Mouse (Mus musculus): ENCODE measurements around the gene Wfs1. TPM values are rescaled to one million over a fixed set of nuclear protein-coding genes. Genes with fewer than 3 reads are reported as not detected.

The Wfs1 gene
- polyA plus RNA-seq, 1 experiment from 2014 or later, result 12.1 TPM

DNA sequence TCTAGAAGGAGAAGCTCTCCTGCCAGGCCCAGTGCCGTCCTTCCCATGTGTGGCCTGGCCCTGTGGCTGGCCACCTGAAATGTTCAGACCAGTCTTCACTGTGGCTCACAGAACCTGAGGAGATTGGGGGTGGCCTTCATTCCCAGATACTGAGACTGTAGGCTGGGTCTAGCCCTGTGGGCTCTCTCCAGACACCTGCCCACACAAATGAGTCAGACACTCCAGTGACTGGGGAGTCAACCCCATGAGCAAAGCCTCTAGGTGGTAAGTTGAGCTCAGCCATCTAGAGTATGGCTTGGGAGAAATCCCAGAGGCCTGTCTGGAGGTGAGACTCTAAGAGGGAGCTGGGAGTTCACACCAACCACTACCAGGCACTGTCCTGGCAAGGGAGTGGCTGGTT lies 67.1 kb downstream of the Wfs1 start:
- Histone ChIP-seq H3K4me1 (replicated peaks) (no peaks in the 10 kb centered on the region), H3K27me3 (replicated peaks) (no peaks in the 10 kb centered on the region), H3K27ac (no peak overlapping the region), H3K4me3 (replicated peaks) (no peak overlapping the region), H3K9me3 (no peaks in the 10 kb centered on the region), H3K9ac (no peak overlapping the region), H3K4me2 (replicated peaks) (no peak overlapping the region), H3K36me3 (no peaks in the 10 kb centered on the region)
- WGBS, result 77% methylated on average over 1 of the region's 1 CpGs
- no peak for ATAC-seq

DNA sequence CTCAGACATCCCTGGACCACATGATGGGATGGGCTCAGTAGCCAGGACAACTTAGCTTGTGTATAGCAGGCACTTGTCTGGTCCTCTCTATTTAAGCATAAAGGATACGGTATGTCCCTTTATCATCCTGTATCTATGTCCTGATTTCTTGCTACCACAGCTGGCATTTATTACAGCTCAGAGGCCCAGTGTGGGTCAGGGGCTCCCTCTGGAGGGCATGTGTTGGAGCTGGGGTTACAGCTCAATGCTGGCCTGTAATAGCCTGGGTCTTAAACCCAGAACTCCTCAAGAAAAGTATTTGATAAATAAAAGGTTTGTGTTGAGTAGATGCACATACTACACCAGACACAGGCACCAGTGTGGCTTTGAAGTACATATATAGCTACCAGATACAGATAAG lies 68.9 kb downstream of the Wfs1 start:
- H3K36me3 ChIP-seq, result no peaks in the 10 kb centered on the region
- ATAC-seq, result no peak
- H3K4me2 ChIP-seq (replicated peaks), result no peak overlapping the region
- H3K9me3 ChIP-seq, result no peaks in the 10 kb centered on the region
- H3K4me3 ChIP-seq (replicated peaks), result no peak overlapping the region
- H3K4me1 ChIP-seq (replicated peaks), result no peaks in the 10 kb centered on the region
- no peak overlapping the region for H3K27ac ChIP-seq
- no peaks in the 10 kb centered on the region for H3K27me3 ChIP-seq (replicated peaks)
- H3K9ac ChIP-seq, result no peak overlapping the region
- WGBS, result 57% methylated on average over 1 of the region's 1 CpGs

DNA sequence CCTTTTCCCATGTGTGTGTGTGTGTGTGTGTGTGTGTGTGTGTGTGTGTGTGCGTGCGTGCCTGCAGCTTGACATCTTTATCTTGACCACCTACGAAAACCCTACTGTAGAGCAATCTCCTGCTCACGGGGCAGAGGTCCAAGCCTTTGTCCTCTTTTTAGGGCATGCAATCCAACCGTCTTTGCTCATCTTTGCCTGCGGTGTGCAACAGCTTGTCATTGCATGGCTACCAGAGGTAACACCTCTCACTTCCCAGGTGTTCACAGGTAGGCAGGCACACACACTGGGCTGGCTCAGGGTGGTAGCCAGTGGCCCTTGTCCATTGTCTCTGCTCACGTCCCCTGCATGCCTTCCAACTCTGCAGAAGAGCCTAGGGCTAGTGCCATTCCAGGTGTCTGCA lies 71.0 kb downstream of the Wfs1 start:
- 79% methylated on average over 7 of the region's 7 CpGs for WGBS
- H3K9ac ChIP-seq, result no peak overlapping the region
- no peaks in the 10 kb centered on the region for H3K36me3 ChIP-seq
- ATAC-seq, result no peak
- H3K4me1 ChIP-seq (replicated peaks), result no peaks in the 10 kb centered on the region
- no peak overlapping the region for H3K4me2 ChIP-seq (replicated peaks)
- H3K9me3 ChIP-seq, result no peaks in the 10 kb centered on the region
- no peaks in the 10 kb centered on the region for H3K27me3 ChIP-seq (replicated peaks)
- no peak overlapping the region for H3K27ac ChIP-seq
- H3K4me3 ChIP-seq (replicated peaks), result no peak overlapping the region

DNA sequence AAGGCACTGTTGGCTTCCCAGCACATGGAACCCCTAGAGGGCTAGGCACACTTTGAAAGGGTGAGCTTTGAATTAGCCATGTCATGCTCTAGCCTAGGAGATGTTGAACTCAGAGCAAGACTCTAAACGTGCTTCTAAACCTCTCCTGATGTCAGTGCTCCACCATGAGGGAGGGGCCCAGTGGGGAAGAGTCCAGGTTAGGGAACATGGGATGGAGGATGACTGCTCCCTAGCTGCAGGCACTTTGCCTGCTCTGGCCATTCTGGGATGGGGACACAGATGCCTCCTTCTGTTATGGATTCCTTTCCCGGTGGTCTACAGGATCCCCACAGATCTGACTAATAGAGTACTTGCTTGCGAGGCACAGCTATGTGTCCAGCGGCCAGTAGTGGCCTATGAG lies 71.8 kb downstream of the Wfs1 start:
- Histone ChIP-seq H3K36me3 (no peaks in the 10 kb centered on the region), H3K9ac (no peak overlapping the region), H3K9me3 (no peaks in the 10 kb centered on the region), H3K27ac (no peak overlapping the region), H3K4me1 (replicated peaks) (no peaks in the 10 kb centered on the region), H3K4me2 (replicated peaks) (no peak overlapping the region), H3K4me3 (replicated peaks) (no peak overlapping the region), H3K27me3 (replicated peaks) (peaks cover 3% of the 10 kb centered on the region; the same call in 1 of the 2 replicates)
- ATAC-seq, result no peak
- WGBS, result 77% methylated on average over 4 of the region's 4 CpGs

DNA sequence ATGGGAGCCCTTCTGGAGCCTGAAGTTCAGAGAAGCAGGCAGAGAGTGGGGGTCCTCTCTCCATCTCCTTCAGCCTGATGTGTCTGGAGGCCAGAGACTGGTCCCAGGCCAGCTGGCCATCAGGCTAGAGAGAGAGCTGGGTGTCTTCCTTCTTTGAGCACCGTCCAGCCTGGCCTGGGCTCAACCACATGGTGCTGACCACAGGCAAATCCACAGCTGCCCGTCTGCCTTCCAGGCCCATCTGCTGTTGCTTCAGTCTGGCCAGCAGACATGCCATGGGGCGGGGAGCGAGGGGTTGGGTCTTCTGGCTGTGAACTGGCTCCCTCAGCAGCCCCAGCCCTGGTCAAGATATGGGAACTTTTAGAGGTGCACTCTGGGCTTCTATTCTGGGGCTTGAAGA lies 72.4 kb downstream of the Wfs1 start:
- H3K27ac ChIP-seq, result no peak overlapping the region
- H3K9me3 ChIP-seq, result no peaks in the 10 kb centered on the region
- 71% methylated on average over 4 of the region's 4 CpGs for WGBS
- H3K4me3 ChIP-seq (replicated peaks), result no peak overlapping the region
- peaks cover 3% of the 10 kb centered on the region; the same call in 1 of the 2 replicates for H3K27me3 ChIP-seq (replicated peaks)
- no peak overlapping the region for H3K9ac ChIP-seq
- no peak for ATAC-seq
- no peak overlapping the region for H3K4me2 ChIP-seq (replicated peaks)
- H3K4me1 ChIP-seq (replicated peaks), result no peaks in the 10 kb centered on the region
- H3K36me3 ChIP-seq, result no peaks in the 10 kb centered on the region

Other genes starting within 250 kb of the Wfs1 start
- 21.8 and 23.5 TPM in 2 replicates for gene Bloc1s4, start 240.6 kb downstream of the Wfs1 start, polyA plus RNA-seq (2015; fragmentation: Nextera tagmentation; extraction: Ambion mirVana)
- gene Mrfap1, start 192.4 kb downstream of the Wfs1 start, polyA plus RNA-seq (2015; fragmentation: Nextera tagmentation; extraction: Ambion mirVana), result 421 and 480 TPM in 2 replicates
- gene Man2b2, start 158.6 kb downstream of the Wfs1 start, polyA plus RNA-seq (2015; fragmentation: Nextera tagmentation; extraction: Ambion mirVana), result 26.4 and 30.6 TPM in 2 replicates
- 0.73 and 0.89 TPM in 2 replicates for gene Ppp2r2c, start 120.7 kb downstream of the Wfs1 start, polyA plus RNA-seq (2015; fragmentation: Nextera tagmentation; extraction: Ambion mirVana)
- 0.01 and 0.05 TPM in 2 replicates for gene Gm1043, start 96.2 kb upstream of the Wfs1 start, polyA plus RNA-seq (2015; fragmentation: Nextera tagmentation; extraction: Ambion mirVana)